Mouse (Mus musculus) spleen, adult 2 months (tissue): ENCODE measurements around the gene Ddx27. TPM values are rescaled to one million over a fixed set of nuclear protein-coding genes. Genes with fewer than 3 reads are reported as not detected.

Experiments
- DNase-seq, 2 experiments: peaks; one replicate each; pipeline versions ENCODE4 v3.0.0 to v3.0.0-alpha.2; 2012 to 2021; ENCODE audit warnings: low spot score in 2 of 2, low read depth in 1 of 2
- H3K27ac ChIP-seq: fragments of 200-500 bp; 2 replicates; pipeline ENCODE4 v1.5.1; 2012; ENCODE audit warnings: low read length, inconsistent platforms; ENCODE audit not compliant: insufficient read depth
- H3K27me3 ChIP-seq: fragments of 200-500 bp; 2 replicates; pipeline ENCODE4 v1.6.1; 2012; ENCODE audit warnings: mild to moderate bottlenecking, moderate library complexity, low read length, inconsistent platforms; ENCODE audit not compliant: control insufficient read depth, insufficient read depth
- H3K36me3 ChIP-seq: fragments of 200-500 bp; 2 replicates; pipeline ENCODE4 v1.6.1; 2012; ENCODE audit warnings: mild to moderate bottlenecking, low read length, inconsistent platforms; ENCODE audit not compliant: control insufficient read depth, insufficient read depth
- H3K4me1 ChIP-seq: fragments of 200-500 bp; 2 replicates; pipeline ENCODE4 v1.6.1; 2011; ENCODE audit warnings: inconsistent platforms; ENCODE audit not compliant: control insufficient read depth, insufficient read depth, insufficient read length
- H3K4me3 ChIP-seq: fragments of 200-500 bp; 2 replicates; pipeline ENCODE4 v1.5.1; 2011; ENCODE audit warnings: mild to moderate bottlenecking, inconsistent platforms; ENCODE audit not compliant: insufficient read depth, insufficient read length; ENCODE audit errors: extremely low read depth
- CTCF ChIP-seq: fragments of 200-500 bp; IDR thresholded peaks from 2 replicates; pipeline ENCODE4 v1.5.1; 2011; ENCODE audit warnings: mild to moderate bottlenecking, inconsistent platforms; ENCODE audit not compliant: insufficient read depth, insufficient read length, insufficient replicate concordance; ENCODE audit errors: extremely low read depth
- POLR2A ChIP-seq: fragments of 200-500 bp; IDR thresholded peaks from 2 replicates; pipeline ENCODE4 v1.6.1; 2011; ENCODE audit warnings: low read depth, low read length, inconsistent platforms
- WGBS: fragments of 180-500 bp; shearing (Covaris S2); methylation state at CpG from one replicate; pipeline ENCODE4 v1.1.7; 2018; 5-methylcytosine and 5-hydroxymethylcytosine counted together
- polyA plus RNA-seq: library from polyadenylated mRNA; depleted of rRNA; stranded (reverse); fragments of >200 nt; gene quantifications from 2 replicates; pipeline ENCODE4 v1.2.3, GENCODE M21; 2012; rRNA removed

The Ddx27 gene
- polyA plus RNA-seq, 1 experiment: 27.4 TPM

DNA sequence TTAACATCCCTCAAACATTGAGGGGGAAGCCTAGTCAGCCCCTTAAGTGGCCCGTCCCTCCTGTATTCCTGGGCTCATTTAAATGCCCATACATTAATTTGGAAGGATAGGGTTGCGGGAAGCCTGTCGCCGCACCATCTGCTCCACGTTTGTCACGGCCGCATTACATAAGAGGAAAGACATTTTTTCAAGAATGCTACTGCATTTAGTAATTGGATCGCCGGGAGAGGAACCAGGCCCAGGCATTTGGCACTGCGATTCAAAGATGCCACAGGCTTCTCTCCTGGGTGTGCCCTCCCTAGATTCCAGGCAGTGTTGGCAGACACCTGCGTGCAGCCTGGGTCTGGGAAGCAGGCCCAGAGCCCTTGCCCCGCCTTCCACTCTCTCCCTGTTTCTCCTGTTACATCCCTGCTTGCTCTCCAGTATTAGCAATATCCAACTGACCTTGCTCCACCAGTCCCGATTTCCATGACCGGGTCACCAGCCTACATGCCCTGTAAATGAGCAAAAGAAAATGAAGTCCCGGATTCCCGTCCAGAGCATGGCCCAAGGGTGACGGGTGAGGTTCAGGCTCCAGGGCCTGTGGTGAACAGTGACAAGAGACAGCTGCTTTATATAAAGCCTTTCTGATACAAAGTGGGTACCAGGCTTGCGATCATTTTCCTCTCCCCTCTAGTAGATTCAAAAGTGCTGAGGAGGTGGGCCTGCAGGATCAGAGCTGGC is 64.7 kb downstream of the Ddx27 start:
- Histone ChIP-seq H3K4me3 (no peak overlapping the region), H3K4me1 (peaks cover 39% of the 10 kb centered on the region; the same call in 1 of the 2 replicates), H3K27me3 (no peaks in the 10 kb centered on the region), H3K27ac (no peak overlapping the region), H3K36me3 (no peaks in the 10 kb centered on the region)
- no peak for TF ChIP-seq CTCF
- no peak for TF ChIP-seq POLR2A
- no peak for DNase-seq
- 88% methylated on average over 18 of the region's 18 CpGs for WGBS

GRCm38 (mm10) chr2:167080387-167080786 is 65.4 kb downstream of the Ddx27 start:
- Histone ChIP-seq H3K27ac (peak overlapping the region; percentile 84), H3K4me3 (no peak overlapping the region), H3K4me1 (peaks cover 39% of the 10 kb centered on the region; the same call in 1 of the 2 replicates), H3K27me3 (no peaks in the 10 kb centered on the region), H3K36me3 (no peaks in the 10 kb centered on the region)
- DNase-seq: no peak
- 93% methylated on average over 3 of the region's 3 CpGs for WGBS
- TF ChIP-seq CTCF (no peak), POLR2A (no peak)

- DNase-seq: peak in 1 of 2 experiments; percentile 30
- WGBS: 30% methylated on average over 6 of the region's 6 CpGs
- no peaks in the 10 kb centered on the region for H3K27me3 ChIP-seq
- no peaks in the 10 kb centered on the region for H3K36me3 ChIP-seq
- H3K27ac ChIP-seq: peak overlapping the region; percentile 84
- peaks cover 39% of the 10 kb centered on the region; the same call in 1 of the 2 replicates for H3K4me1 ChIP-seq
- TF ChIP-seq POLR2A (no peak), CTCF (no peak)
- peak overlapping the region; percentile 28; the same call in 1 of the 2 replicates for H3K4me3 ChIP-seq
Measured at GRCm38 (mm10) chr2:167081135-167081534, 66.1 kb downstream of the Ddx27 start.

DNA sequence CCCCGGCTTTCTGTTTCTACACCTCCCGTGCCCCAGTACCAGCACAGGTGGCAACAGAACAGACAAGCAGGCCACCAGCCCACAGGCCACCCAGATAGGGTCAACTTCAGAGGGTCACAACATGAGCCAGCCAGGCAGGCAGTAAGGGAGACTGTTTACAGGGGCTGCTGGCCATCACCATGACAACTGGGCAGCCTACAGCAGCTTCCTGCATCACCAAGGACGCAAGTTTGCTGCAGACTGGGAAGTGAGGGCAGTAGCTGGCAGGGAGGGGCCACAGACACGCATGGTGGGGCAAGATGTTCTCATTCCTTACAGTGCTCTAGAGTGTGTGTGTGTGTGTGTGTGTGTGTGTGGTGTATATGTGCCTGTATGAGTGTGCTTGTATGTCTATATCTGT is 66.6 kb downstream of the Ddx27 start:
- peak overlapping the region; percentile 84 for H3K27ac ChIP-seq
- peak overlapping the region; percentile 28; the same call in 1 of the 2 replicates for H3K4me3 ChIP-seq
- WGBS: 7% methylated on average over 4 of the region's 4 CpGs
- no peak for TF ChIP-seq CTCF
- no peak for TF ChIP-seq POLR2A
- DNase-seq: peak; percentile 68 to 75
- no peaks in the 10 kb centered on the region for H3K36me3 ChIP-seq
- H3K4me1 ChIP-seq: peaks cover 39% of the 10 kb centered on the region; the same call in 1 of the 2 replicates
- H3K27me3 ChIP-seq: no peaks in the 10 kb centered on the region

Other genes starting within 250 kb of the Ddx27 start
- gene Trp53rkb, start 222.7 kb upstream of the Ddx27 start, polyA plus RNA-seq: 4.1 and 4.7 TPM in 2 replicates
- 11.6 and 13.2 TPM in 2 replicates for gene Arfgef2, start 209.6 kb upstream of the Ddx27 start, polyA plus RNA-seq
- gene Cse1l, start 109.2 kb upstream of the Ddx27 start, polyA plus RNA-seq: 9.2 and 12.1 TPM in 2 replicates
- gene Stau1, start 18.9 kb upstream of the Ddx27 start, polyA plus RNA-seq: 15.2 and 15.6 TPM in 2 replicates
- 29.9 and 33.9 TPM in 2 replicates for gene Znfx1, start 47.8 kb downstream of the Ddx27 start, polyA plus RNA-seq
- gene Kcnb1, start 175.0 kb downstream of the Ddx27 start, polyA plus RNA-seq: 1.3 and 1.7 TPM in 2 replicates
- 6.4 and 12.9 TPM in 2 replicates for gene Ptgis, start 225.4 kb downstream of the Ddx27 start, polyA plus RNA-seq